Mouse (Mus musculus) forebrain, embryonic 12.5 days (tissue): ENCODE data around the gene Ppdpf. TPM values are rescaled to one million over a fixed set of nuclear protein-coding genes. Genes with fewer than 3 reads are reported as not detected.

Source experiments
- ATAC-seq: fragments of 200-750 bp; cut with Nextera tagmentation; 2 replicates; pipeline ENCODE4 v1.8.0; 2017; ENCODE audit warnings: moderate TSS enrichment; ENCODE audit not compliant: low FRiP score
- H3K27ac ChIP-seq: fragments of 300-500 bp; sonication (generic); 2 replicates; pipeline ENCODE4 v1.5.1; 2016; ENCODE audit warnings: mild to moderate bottlenecking
- H3K27me3 ChIP-seq: fragments of 300-500 bp; sonication (generic); 2 replicates; pipeline ENCODE4 v1.6.1; 2016; ENCODE audit warnings: mild to moderate bottlenecking
- H3K36me3 ChIP-seq: fragments of 300-500 bp; sonication (generic); replicated peaks from 2 replicates; pipeline ENCODE4 v1.6.1; 2016; ENCODE audit warnings: mild to moderate bottlenecking
- H3K4me1 ChIP-seq: fragments of 300-500 bp; sonication (generic); 2 replicates; pipeline ENCODE4 v1.6.1; 2016
- H3K4me2 ChIP-seq: fragments of 300-500 bp; sonication (generic); 2 replicates; pipeline ENCODE4 v1.6.1; 2016; ENCODE audit warnings: mild to moderate bottlenecking, moderate library complexity
- H3K4me3 ChIP-seq: fragments of 300-500 bp; sonication (generic); replicated peaks from 2 replicates; pipeline ENCODE4 v1.5.1; 2016; ENCODE audit warnings: mild to moderate bottlenecking
- H3K9ac ChIP-seq: fragments of 300-500 bp; sonication (generic); 2 replicates; pipeline ENCODE4 v1.6.1; 2016; ENCODE audit warnings: mild to moderate bottlenecking
- H3K9me3 ChIP-seq: fragments of 300-500 bp; sonication (generic); 2 replicates; pipeline ENCODE4 v1.6.1; 2016
- WGBS: fragments of 180-500 bp; shearing (Covaris S2); methylation state at CpG from one replicate; pipeline ENCODE4 v1.1.7; 2016; 5-methylcytosine and 5-hydroxymethylcytosine counted together
- polyA plus RNA-seq: library from polyadenylated mRNA; unstranded; fragments of >200 nt; fragmentation: Nextera tagmentation; extraction: Ambion mirVana; gene quantifications from 2 replicates; pipeline ENCODE4 v1.2.1, GENCODE M21; 2016

Ppdpf gene
- polyA plus RNA-seq, 1 experiment from 2014 or later, result 483 TPM

DNA sequence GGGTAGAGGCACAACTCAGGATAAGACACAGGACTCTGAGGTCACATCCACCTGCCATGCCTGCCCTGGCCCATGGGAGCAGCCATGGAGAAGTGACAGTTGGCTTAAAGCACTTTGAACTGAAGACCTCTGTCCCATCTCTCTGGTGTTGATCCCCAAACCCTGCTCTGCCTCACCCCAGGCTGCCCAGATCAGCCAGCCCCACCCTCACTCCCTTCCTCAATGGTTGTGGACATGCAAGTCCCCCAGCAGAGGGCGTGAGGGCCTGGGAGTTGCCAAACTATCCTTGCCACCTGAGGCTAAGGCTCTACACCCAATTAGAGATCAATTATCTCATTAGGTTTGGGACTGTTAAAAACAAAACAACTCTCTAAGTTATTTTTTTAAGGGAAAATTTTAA, 33.2 kb upstream of the Ppdpf start:
- 0% methylated on average over 1 of the region's 1 CpGs for WGBS

DNA sequence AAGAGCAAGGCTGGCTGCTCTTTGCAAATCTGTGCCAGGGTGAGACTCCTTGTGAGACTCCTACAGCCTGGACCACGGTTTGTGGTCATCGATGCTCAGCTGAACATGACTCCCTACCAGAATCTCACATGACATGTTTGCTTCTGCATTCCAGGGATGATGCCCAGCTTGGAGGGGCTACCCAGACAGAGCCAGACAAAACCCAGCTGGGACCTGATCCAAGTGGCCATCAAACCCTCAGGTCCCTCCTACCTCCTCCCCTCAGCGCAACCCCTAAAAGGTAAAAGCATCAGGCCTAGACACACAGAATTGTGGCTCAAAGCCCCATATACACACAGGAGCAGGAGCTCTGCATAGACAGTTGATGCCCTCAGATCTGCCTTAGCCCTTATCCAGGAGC, 32.7 kb upstream of the Ppdpf start:
- WGBS, result 87% methylated on average over 3 of the region's 3 CpGs
- no peak overlapping the region for H3K4me3 ChIP-seq
- peaks cover 24% of the 10 kb centered on the region for H3K4me1 ChIP-seq
- H3K9ac ChIP-seq, result no peak overlapping the region
- H3K36me3 ChIP-seq, result no peaks in the 10 kb centered on the region
- H3K27me3 ChIP-seq, result peaks cover 74% of the 10 kb centered on the region
- H3K27ac ChIP-seq, result no peak overlapping the region
- no peaks in the 10 kb centered on the region for H3K9me3 ChIP-seq
- H3K4me2 ChIP-seq, result no peak overlapping the region
- ATAC-seq, result no peak

More for the DNA sequence above, 33.2 kb upstream of the Ppdpf start:
- no peak for ATAC-seq
- Histone ChIP-seq H3K4me3 (no peak overlapping the region), H3K9ac (no peak overlapping the region), H3K36me3 (no peaks in the 10 kb centered on the region), H3K27me3 (peaks cover 76% of the 10 kb centered on the region), H3K27ac (no peak overlapping the region), H3K9me3 (no peaks in the 10 kb centered on the region), H3K4me1 (peaks cover 18% of the 10 kb centered on the region), H3K4me2 (no peak overlapping the region)

DNA sequence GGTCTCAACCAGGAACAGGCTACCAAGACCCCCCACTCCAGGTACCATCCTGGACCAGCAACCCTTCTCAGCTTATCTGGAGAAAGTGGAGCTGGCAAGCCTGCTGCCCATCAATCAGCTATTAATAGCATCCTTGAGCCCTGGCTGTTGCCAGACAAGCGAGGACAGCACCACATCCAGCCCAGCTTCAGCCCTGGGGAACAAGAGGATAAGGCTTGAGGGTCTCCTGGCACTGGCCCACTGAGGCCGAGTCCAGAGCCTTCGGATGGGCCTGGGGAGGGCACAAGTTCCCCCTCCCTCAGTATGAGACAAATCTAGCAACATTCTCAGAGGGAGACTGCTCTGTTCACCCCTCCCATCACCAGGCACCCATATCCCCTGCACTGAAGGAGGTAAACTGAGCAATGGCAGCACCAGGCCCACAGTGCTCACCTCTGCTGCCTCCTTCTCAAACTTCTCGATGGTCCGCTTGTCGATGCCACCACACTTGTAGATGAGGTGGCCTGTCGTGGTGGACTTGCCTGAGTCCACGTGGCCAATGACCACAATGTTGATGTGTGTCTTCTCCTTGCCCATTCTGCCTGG, 32.1 kb upstream of the Ppdpf start:
- H3K36me3 ChIP-seq, result no peaks in the 10 kb centered on the region
- no peak for ATAC-seq
- WGBS, result 89% methylated on average over 8 of the region's 8 CpGs
- H3K9ac ChIP-seq, result no peak overlapping the region
- H3K27me3 ChIP-seq, result peaks cover 69% of the 10 kb centered on the region
- no peak overlapping the region for H3K27ac ChIP-seq
- no peak overlapping the region for H3K4me2 ChIP-seq
- no peaks in the 10 kb centered on the region for H3K9me3 ChIP-seq
- H3K4me3 ChIP-seq, result no peak overlapping the region
- peaks cover 29% of the 10 kb centered on the region for H3K4me1 ChIP-seq

DNA sequence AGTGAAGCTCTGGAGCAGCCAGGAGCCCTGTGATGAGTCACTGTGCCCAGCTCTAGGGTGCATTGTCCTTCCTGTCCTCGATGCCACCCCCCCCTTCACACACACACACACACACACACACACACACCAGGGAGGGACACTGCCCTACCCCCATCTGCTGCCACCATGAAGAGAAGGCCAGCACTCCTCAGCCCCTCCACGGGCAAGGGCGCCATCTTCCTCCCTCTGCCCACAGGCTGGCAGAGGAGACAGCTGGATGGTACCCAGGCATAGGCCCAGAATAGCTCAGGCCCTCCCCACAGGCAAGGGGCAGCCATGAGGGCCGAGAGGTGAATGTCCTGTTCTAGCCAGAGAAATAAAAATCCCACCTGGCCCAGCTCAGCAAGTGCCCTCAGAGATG, 31.2 kb upstream of the Ppdpf start:
- peaks cover 34% of the 10 kb centered on the region for H3K4me1 ChIP-seq
- H3K36me3 ChIP-seq, result no peaks in the 10 kb centered on the region
- 66% methylated on average over 4 of the region's 4 CpGs for WGBS
- H3K9ac ChIP-seq, result peak overlapping the region; percentile 62; the same call in 1 of the 2 replicates
- peaks cover 61% of the 10 kb centered on the region for H3K27me3 ChIP-seq
- no peaks in the 10 kb centered on the region for H3K9me3 ChIP-seq
- H3K27ac ChIP-seq, result no peak overlapping the region
- H3K4me2 ChIP-seq, result peak overlapping the region; percentile 75
- no peak for ATAC-seq
- peak overlapping the region; percentile 45 for H3K4me3 ChIP-seq

DNA sequence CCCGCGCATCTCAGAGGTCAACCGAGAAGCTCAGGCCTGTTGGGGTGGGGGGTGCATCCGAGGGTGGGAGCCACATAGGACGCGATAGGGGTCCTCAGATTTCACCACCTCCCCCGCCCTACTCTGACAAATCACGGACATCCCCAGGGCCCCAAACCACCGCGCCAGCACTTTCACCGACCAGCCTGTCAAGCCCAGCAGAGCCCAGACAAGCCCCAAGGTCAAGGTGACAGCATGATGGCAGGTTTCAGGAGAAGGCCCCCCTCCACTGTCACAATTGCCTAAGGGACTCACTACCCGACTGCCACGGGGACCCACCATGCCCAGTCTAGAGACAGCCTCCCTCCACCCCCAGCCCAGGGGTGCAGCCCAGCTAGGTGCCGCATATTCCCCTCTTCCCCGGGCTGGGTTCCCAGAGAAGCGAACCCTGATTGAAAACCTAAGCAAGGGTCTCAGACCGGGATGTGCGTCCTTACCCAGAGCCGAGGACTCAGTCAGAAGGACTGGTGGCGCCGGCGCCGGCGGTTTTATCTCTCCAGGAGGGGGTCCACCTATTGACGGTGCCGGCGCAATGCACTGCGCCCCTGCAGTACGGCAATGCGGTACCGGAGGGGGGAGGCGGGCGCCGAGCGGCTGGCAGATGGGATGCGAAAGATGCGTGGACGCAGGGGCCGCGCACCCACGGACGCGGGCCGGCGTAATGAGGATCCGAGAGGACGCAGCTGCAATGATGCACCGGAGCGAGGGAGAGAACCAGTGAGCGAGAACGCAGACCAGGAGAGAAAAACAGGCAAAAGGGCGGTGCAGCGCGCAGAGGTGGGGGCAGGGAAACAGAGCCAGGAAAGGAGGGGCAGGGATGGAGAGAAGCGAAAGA, 30.6 kb upstream of the Ppdpf start, which contains the start of gene Eef1a2:
TSS of gene Eef1a2 (minus strand) at position 767 of the 874 bp plus-strand sequence.
- no peaks in the 10 kb centered on the region for H3K9me3 ChIP-seq
- H3K27me3 ChIP-seq, result peaks cover 56% of the 10 kb centered on the region
- peak within 1 kb of the TSS; percentile 62 for H3K9ac ChIP-seq
- 2% methylated on average over 55 of the region's 55 CpGs for WGBS
- no peaks in the 10 kb centered on the region for H3K36me3 ChIP-seq
- H3K4me3 ChIP-seq, result peak within 1 kb of the TSS; percentile 45
- peak; percentile 63 for ATAC-seq
- peaks cover 34% of the 10 kb centered on the region for H3K4me1 ChIP-seq
- peak within 1 kb of the TSS; percentile 61; the same call in 1 of the 2 replicates for H3K27ac ChIP-seq
- peak within 1 kb of the TSS; percentile 75 for H3K4me2 ChIP-seq

DNA sequence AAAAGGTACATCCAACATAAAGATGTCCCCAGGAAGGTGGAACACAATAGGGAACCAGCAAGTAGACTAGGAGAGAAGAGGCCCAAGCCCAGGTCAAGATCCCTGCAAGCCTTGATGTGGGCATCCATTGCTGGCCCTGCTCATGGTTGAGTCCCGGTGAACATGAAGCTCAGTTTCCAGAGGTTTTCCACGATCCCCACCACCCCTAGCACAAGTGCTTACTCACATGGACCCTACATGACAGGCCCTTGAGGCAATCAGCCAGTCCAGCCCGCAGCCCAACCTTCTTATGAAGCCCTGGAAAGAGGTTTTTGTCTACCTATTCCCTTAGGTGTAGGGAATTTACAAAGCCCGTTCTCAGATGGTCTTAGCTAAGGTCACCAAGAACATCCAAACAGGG, 29.9 kb upstream of the Ppdpf start:
- peaks cover 34% of the 10 kb centered on the region for H3K4me1 ChIP-seq
- 0 out of 2 replicates have a peak overlapping the region, but pooled peaks have one; percentile 61 for H3K27ac ChIP-seq
- H3K9me3 ChIP-seq, result no peaks in the 10 kb centered on the region
- 75% methylated on average over 4 of the region's 4 CpGs for WGBS
- no peaks in the 10 kb centered on the region for H3K36me3 ChIP-seq
- no peak for ATAC-seq
- H3K4me3 ChIP-seq, result peak overlapping the region; percentile 45
- peaks cover 57% of the 10 kb centered on the region for H3K27me3 ChIP-seq
- peak overlapping the region; percentile 75 for H3K4me2 ChIP-seq
- H3K9ac ChIP-seq, result 0 out of 2 replicates have a peak overlapping the region, but pooled peaks have one; percentile 62

DNA sequence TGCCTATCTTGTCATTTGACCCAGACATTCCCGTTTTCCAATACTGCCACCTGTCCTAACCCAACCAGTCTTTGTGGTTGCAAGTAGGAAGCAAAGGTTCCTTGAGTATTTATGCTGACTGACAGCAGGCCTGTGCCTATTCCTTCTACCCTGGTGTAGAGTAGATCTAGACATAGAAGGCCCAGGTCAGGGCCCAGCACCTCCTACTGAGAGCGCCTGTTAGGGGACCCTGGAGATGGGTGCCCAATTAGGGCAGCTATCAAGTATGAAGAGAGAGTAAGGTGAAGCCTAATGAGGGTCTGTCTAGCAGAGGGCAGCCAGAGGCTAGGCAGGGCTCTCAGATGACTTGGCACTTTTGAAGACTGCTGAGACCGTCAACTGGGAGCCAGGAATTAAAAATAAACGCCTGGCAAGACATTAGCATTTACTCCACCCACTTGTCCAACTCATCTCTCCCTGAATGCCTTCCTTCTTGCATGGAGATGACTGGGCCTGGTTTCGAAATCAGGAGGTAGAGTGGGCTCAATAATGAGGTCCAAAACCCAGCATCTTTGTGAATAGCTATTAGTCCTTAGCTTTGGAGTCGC, 29.2 kb upstream of the Ppdpf start:
- ATAC-seq, result no peak
- Histone ChIP-seq H3K27ac (no peak overlapping the region), H3K4me1 (peaks cover 34% of the 10 kb centered on the region), H3K4me3 (no peak overlapping the region), H3K27me3 (peaks cover 57% of the 10 kb centered on the region), H3K4me2 (no peak overlapping the region), H3K9me3 (no peaks in the 10 kb centered on the region), H3K9ac (no peak overlapping the region), H3K36me3 (no peaks in the 10 kb centered on the region)
- 73% methylated on average over 6 of the region's 6 CpGs for WGBS

DNA sequence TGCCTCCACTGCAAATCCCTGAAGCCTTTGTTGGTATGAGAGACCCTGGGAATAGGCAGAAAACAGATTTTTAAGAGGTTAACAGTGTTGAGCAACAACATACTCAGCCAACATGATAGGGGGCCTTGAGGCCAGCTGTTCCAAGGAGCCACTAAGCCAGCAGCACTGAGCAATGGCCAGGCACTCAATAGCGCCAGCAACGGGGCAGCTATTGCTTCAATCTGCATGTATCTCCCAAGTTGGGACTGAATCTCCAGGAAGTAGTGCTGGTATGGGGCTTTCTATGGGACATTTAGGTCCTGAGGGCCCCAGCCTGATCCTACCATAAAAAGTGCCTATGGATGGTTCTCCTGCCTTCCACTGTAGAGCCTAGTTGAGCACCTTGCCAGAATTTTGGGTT, 28.6 kb upstream of the Ppdpf start:
- H3K36me3 ChIP-seq, result no peaks in the 10 kb centered on the region
- no peak overlapping the region for H3K9ac ChIP-seq
- H3K9me3 ChIP-seq, result no peaks in the 10 kb centered on the region
- H3K27me3 ChIP-seq, result peaks cover 52% of the 10 kb centered on the region
- H3K4me1 ChIP-seq, result peaks cover 34% of the 10 kb centered on the region
- H3K27ac ChIP-seq, result no peak overlapping the region
- H3K4me2 ChIP-seq, result no peak overlapping the region
- H3K4me3 ChIP-seq, result no peak overlapping the region
- ATAC-seq, result no peak
- 86% methylated on average over 2 of the region's 2 CpGs for WGBS

DNA sequence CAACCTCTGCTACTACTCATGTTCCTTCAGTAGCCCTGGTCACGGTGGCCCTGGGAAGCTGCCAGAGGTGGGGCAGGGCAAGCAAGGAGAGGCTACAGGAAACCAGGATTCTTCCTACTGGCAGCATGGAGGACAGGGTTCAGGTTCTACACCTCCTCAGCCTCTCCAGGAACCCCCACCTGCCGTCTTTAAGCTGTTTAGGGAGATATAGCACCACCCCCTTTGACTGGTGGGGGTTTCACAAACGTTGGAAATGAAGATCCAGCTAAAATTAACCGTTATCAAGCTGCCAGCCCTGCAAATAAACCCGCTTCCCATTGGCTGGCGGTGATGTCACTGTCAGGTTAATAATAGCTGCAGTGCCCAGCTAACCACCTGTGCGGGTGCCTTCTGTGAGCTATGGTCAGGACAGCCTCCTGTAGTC, 27.9 kb upstream of the Ppdpf start:
- Histone ChIP-seq H3K27me3 (peaks cover 52% of the 10 kb centered on the region), H3K4me2 (no peak overlapping the region)
- no peak for ATAC-seq

DNA sequence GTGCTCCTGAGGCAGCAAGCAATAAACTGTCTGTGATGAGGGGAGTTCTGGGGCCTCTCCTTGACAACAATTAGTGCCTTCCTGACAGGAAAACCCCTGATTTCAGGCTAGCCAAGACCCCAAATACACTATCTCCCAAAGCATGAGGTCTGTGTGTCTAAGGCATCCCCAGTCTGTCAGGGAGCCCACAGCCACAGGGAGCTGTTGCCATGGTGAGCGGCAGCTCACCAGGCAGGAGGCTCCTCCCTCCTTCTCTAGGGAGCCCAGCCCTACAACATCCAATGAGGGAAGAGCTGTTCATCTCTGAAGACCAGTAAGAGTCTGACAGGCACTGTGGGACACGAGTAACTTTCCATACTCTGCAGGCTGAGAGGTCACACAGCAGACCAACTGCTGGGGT, 27.3 kb upstream of the Ppdpf start:
- Histone ChIP-seq H3K27ac (peak overlapping the region; percentile 67), H3K9ac (no peak overlapping the region), H3K4me1 (peaks cover 34% of the 10 kb centered on the region), H3K4me3 (no peak overlapping the region), H3K27me3 (peaks cover 45% of the 10 kb centered on the region), H3K4me2 (peak overlapping the region; percentile 19), H3K36me3 (no peaks in the 10 kb centered on the region), H3K9me3 (no peaks in the 10 kb centered on the region)
- 0% methylated on average over 2 of the region's 2 CpGs for WGBS
- ATAC-seq, result peak; percentile 93

More for the DNA sequence above, 27.9 kb upstream of the Ppdpf start:
- peak overlapping the region; percentile 67; the same call in 1 of the 2 replicates for H3K27ac ChIP-seq
- no peaks in the 10 kb centered on the region for H3K9me3 ChIP-seq
- peaks cover 34% of the 10 kb centered on the region for H3K4me1 ChIP-seq
- 52% methylated on average over 7 of the region's 7 CpGs for WGBS
- H3K36me3 ChIP-seq, result no peaks in the 10 kb centered on the region
- H3K4me3 ChIP-seq, result no peak overlapping the region
- H3K9ac ChIP-seq, result no peak overlapping the region

DNA sequence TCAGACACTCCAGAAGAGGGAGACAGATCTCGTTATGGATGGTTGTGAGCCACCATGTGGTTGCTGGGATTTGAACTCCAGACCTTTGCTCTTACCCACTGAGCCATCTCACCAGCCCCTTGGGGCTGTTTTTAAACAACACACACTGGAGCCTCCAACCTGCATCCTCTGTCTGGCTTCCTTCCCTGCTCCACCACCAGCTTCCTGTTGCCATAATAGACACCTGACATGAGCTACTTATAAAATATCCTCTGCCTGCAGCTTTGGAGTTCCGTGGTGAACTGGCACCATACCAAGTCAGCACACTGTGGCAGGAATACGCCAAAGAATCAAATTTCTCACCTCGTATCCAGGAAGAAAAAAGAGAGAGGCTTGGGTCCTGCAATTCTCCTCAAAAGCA, 26.2 kb upstream of the Ppdpf start:
- Histone ChIP-seq H3K27ac (no peak overlapping the region), H3K4me2 (no peak overlapping the region), H3K9me3 (no peaks in the 10 kb centered on the region), H3K9ac (no peak overlapping the region), H3K4me1 (peaks cover 31% of the 10 kb centered on the region), H3K36me3 (no peaks in the 10 kb centered on the region), H3K4me3 (no peak overlapping the region), H3K27me3 (peaks cover 40% of the 10 kb centered on the region)
- 80% methylated on average over 4 of the region's 4 CpGs for WGBS
- ATAC-seq, result no peak

DNA sequence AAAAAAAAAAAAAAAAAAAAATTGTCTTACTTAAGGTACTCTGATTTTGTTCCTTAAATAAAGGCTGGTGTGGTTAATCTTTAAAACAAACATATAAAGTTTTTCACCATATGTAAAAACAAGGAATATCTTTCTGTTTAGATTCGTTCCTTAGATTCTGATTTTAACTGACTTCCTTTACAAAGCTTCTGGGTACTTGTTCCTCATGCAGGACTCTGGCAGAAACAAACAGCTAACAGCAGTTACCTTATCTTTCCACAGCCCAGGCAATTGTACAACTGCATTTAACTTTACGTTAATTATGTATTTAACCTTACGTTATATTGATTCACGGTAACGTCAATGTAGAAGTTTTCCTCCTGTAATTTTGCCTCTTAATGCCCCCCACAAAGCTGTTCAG, 20.6 kb upstream of the Ppdpf start:
- 86% methylated on average over 5 of the region's 5 CpGs for WGBS
- Histone ChIP-seq H3K27ac (no peak overlapping the region), H3K4me2 (no peak overlapping the region), H3K4me3 (no peak overlapping the region), H3K9me3 (no peaks in the 10 kb centered on the region), H3K9ac (no peak overlapping the region), H3K4me1 (no peaks in the 10 kb centered on the region), H3K27me3 (peaks cover 10% of the 10 kb centered on the region; the same call in 1 of the 2 replicates), H3K36me3 (no peaks in the 10 kb centered on the region)
- ATAC-seq, result no peak
